ENCODE assay signal across 8 mouse cellular contexts in genomic region chr6:91200429-91201188, GRCm38 (mm10). TPM values are rescaled to one million over a fixed set of nuclear protein-coding genes. Genes with fewer than 3 reads are reported as not detected.
DNase-seq lines count a peak whose midpoint lies in the region; ATAC-seq and TF ChIP-seq lines count a peak whose summit lies in the region.

No protein-coding gene starts in this region.

- no peak for TF ChIP-seq POLR2A in thymus, adult 2 months (IDR thresholded peaks at IDR 0.05; ENCODE audit: control insufficient read depth, extremely low read depth, insufficient read depth, low read length, poor library complexity)

- peak overlapping the region; percentile 52 for H3K27ac ChIP-seq in heart, embryonic 11.5 days (ENCODE audit: low read depth, low read length)
- H3K27ac ChIP-seq in thymus, adult 2 months (ENCODE audit: control insufficient read depth, insufficient read depth, low read length) = no peak overlapping the region

- intact Hi-C loops in heart, postnatal 10 days (cut with DNase I) = no loop called here
- intact Hi-C loops in left cerebral cortex, postnatal 14 days (cut with DNase I) = no loop called here

- peaks cover 7% of the 10 kb centered on the region for H3K27me3 ChIP-seq in heart, embryonic 11.5 days (ENCODE audit: control insufficient read depth, insufficient read depth, low read length)
- H3K27me3 ChIP-seq in thymus, adult 2 months (ENCODE audit: control insufficient read depth, insufficient read depth, low read length) = no peaks in the 10 kb centered on the region

- no peaks in the 10 kb centered on the region for H3K36me3 ChIP-seq in heart, embryonic 11.5 days (ENCODE audit: control insufficient read depth, insufficient read depth, low read length)
- no peaks in the 10 kb centered on the region for H3K36me3 ChIP-seq in thymus, adult 2 months (ENCODE audit: control insufficient read depth, insufficient read depth, low read length)

- H3K4me2 ChIP-seq in heart, embryonic 11.5 days = no peak overlapping the region

- peaks cover 13% of the 10 kb centered on the region for H3K4me1 ChIP-seq in heart, embryonic 11.5 days (ENCODE audit: control insufficient read depth, insufficient read depth, low read length)
- no peaks in the 10 kb centered on the region for H3K4me1 ChIP-seq in thymus, adult 2 months (replicated peaks; ENCODE audit: control insufficient read depth, insufficient read depth, low read length)

- no peaks in the 10 kb centered on the region for H3K9me3 ChIP-seq in heart, embryonic 11.5 days (replicated peaks; ENCODE audit: control insufficient read depth, low read length)

- ATAC-seq in heart, embryonic 11.5 days (replicated peaks; ENCODE audit: insufficient number of reproducible peaks, low FRiP score, low TSS enrichment) = 0 out of 2 replicates have a peak, but pooled peaks have one; percentile 36

- WGBS in heart, embryonic 11.5 days (ENCODE audit: insufficient replicate concordance) = 40% methylated on average over 8 of the region's 8 CpGs
- 82% methylated on average over 8 of the region's 8 CpGs for WGBS in thymus, adult 2 months

- no peak for TF ChIP-seq CTCF in thymus, adult 2 months (IDR thresholded peaks at IDR 0.05; ENCODE audit: borderline replicate concordance, control insufficient read depth, extremely low read depth, insufficient read depth, low read length, poor library complexity)

- H3K4me3 ChIP-seq in heart, embryonic 11.5 days (ENCODE audit: low read depth, low read length) = no peak overlapping the region
- no peak overlapping the region for H3K4me3 ChIP-seq in thymus, adult 2 months (ENCODE audit: control insufficient read depth, insufficient read depth, low read length)

- H3K9ac ChIP-seq in heart, embryonic 11.5 days (ENCODE audit: low read depth, low read length) = no peak overlapping the region

- no peak for DNase-seq in heart, adult 18-20 months
- DNase-seq in embryo, embryonic 9.5 days (ENCODE audit: extremely low spot score) = peak; percentile 58
- peak; percentile 54 to 63 for DNase-seq in heart, postnatal 10 days
- DNase-seq in left cerebral cortex, postnatal 14 days (ENCODE audit: low spot score in 2 of 2) = peak; percentile 74 to 76
- peak; percentile 84 for DNase-seq in retina, postnatal 1 day
- DNase-seq in urinary bladder, postnatal 25 days (ENCODE audit: low spot score) = no peak
- no peak for DNase-seq in thymus, adult 2 months

RNA-seq across cellular contexts. Expression of gene Fbln2, which starts 11.6 kb away (rescaled TPM):
- 105 and 137 TPM in 2 replicates for polyA plus RNA-seq in heart, embryonic 11.5 days (2014; fragmentation: Nextera tagmentation; extraction: Ambion mirVana)
- total RNA-seq in heart, adult 18-20 months (2021) = 10 to 100 TPM; 42.0 to 43.1 TPM
- 100 to 1,000 TPM; 143 to 154 TPM for total RNA-seq in heart, postnatal 10 days (2021)
- 1 to 10 TPM; 9.6 to 9.9 TPM for total RNA-seq in left cerebral cortex, postnatal 14 days (2021)
- 70.4 and 71.8 TPM in 2 replicates for polyA plus RNA-seq in thymus, adult 2 months (2012; rRNA removed)

RNA-seq across cellular contexts. Expression of gene Hdac11, which starts 44.1 kb away (rescaled TPM):
- polyA plus RNA-seq in heart, embryonic 11.5 days (2014; fragmentation: Nextera tagmentation; extraction: Ambion mirVana) = 7.9 TPM in 2 replicates
- 10 to 100 TPM; 20.9 to 21.3 TPM for total RNA-seq in heart, adult 18-20 months (2021)
- 10 to 100 TPM in 1 of 2 experiments, 1 to 10 TPM in 1; 9.4 to 12.6 TPM for total RNA-seq in heart, postnatal 10 days (2021)
- 100 to 1,000 TPM; 130 to 142 TPM for total RNA-seq in left cerebral cortex, postnatal 14 days (2021)
- 10.8 and 16.6 TPM in 2 replicates for polyA plus RNA-seq in thymus, adult 2 months (2012; rRNA removed)

Comparison
In these comparisons a context has a peak if more than half of its experiments do, and no peak if none do; other contexts are left out.
1. DNase-seq: peak in embryo, embryonic 9.5 days (single experiment), heart, postnatal 10 days (2 of 2), left cerebral cortex, postnatal 14 days (2 of 2) and retina, postnatal 1 day (single experiment); none in heart, adult 18-20 months (0 of 2), urinary bladder, postnatal 25 days (single experiment) and thymus, adult 2 months (single experiment).
2. RNA of gene Hdac11, which starts 44.1 kb away (total RNA-seq): 130 to 142 TPM in left cerebral cortex, postnatal 14 days; 20.9 to 21.3 TPM in heart, adult 18-20 months and 9.4 to 12.6 TPM in heart, postnatal 10 days; every median in the first group is over 4 times any median in the second.